Mouse (Mus musculus) kidney, postnatal 4 days (tissue): Measurements from ENCODE around the gene Cyb5d1.
A peak's percentile ranks its signal among the peaks of the same experiment; 100 is the strongest.

Experiments
- DNase-seq, 2 experiments: peaks; one replicate each; pipeline ENCODE4 v3.0.0; 2021; ENCODE audit warnings: mixed read lengths in 2 of 2

Cyb5d1 gene

DNA sequence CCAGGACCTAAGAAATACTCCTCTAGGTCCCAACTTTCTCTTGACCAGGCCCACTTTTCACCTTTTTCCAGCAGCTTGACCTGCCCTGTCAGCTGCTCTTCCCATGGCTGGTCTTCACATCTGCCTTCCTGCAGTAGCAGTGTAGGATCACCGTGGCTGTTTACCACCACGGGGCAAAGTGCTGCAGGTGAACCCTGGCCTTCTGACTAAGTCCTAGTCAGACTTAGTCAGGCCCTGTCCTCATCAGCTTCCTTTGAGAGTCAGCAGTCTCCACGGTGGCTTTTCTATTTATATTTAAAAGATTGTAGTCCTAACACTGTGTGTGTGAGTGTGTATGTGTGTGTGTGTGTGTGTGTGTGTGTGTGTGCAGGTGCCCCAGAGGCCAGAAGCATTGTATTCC, 17.7 kb downstream of the Cyb5d1 start:
- DNase-seq: peak in 1 of 2 experiments; percentile 49

DNA sequence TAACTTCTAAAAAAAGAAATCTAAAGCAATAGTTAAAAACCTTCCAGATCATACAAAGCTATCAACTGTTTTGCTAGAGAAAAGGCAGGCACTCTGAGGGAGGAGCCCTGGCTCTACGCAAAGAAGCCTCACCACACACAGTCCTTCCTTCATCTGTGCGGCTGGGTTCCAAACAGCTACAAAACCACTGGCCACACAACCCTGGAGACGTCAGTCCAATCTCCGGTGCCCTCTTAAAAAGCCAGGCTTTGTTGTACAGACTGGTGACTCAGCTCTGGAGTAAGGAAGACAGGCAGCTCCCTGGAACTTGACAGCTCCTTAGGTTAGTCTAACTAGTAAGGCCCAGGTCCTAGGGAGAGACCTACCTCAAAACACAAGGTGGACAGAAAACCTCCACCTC, 19.8 kb downstream of the Cyb5d1 start:
- DNase-seq: no peak

- no peak for DNase-seq
Measured at GRCm38 (mm10) chr11:69373223-69373965, 22.0 kb downstream of the Cyb5d1 start.

DNA sequence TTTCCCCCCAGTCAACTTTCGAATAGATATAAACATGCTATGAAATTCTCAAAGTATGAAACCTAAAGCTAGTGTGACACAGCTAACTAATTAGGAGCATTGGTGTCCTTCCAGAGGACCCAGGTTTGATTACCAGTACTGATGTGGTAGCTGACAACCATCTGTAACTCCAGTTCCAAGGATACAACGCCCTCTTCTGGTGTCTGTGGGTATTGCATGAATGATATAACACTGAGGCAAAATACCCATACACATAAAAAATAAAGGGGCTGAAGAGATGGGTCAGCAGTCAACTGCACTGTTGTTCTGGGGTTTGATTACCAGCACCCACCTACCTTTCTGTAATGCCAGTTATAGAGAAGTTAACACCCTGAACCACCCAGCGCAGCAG, 22.7 kb downstream of the Cyb5d1 start:
- DNase-seq: no peak

DNA sequence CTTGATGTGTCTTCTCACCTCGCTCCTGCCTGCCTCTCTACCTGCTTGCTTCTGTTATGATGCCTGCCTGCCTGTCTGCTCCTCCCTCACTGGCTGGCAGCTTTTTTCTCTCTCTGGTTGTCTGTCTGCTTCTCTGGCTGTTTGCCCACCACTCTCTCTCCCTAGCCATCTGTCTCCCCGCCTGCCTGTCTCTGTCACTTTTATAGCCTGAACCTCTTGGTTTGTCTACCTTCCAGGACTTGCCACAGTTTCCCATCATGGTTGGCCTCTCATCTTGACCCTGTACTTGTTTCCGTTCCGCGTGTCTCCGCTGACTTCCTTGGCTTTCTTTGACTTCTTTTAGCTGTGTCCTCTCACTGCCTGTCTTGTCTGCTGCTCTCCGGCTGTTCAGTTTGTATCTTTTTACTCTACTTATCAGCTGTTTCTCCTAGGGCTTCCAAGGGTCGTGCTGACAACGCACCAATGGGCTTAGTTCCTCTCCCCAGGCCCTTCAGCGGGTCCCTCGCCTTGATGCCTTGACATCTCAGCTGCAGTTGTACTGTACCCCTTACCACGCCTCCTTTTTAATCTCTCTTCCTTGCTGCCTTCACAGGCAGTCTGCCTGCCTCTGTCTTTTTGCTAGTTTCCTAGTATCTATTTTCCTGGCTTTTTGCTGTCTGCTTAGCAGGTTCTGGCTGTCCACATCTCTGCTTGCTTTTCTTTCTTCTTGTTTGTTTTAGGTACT, 23.2 kb downstream of the Cyb5d1 start:
- peak; percentile 42 to 50 for DNase-seq

DNA sequence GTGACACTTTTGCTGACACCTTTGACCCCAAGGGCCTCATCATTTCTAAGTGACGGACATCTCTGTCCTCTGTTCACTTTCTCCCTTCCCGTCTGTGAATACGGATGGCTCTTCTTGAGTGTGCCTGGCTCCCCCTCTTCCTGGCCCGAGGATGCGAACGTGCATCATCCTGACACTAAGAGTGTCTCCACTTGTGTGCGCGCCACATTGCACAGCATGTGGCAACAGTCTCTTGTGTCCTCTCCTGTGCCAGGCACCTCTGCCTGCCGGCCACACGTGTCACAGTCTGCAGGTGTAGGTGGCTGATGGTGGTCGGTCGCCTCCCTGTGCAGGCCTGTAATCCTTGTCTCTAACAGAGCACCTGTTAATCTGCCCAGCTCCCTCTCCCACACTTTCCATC, 23.8 kb downstream of the Cyb5d1 start:
- DNase-seq: peak in 1 of 2 experiments; percentile 27

- no peak for DNase-seq
Measured at GRCm38 (mm10) chr11:69370817-69371215, 24.6 kb downstream of the Cyb5d1 start.

- no peak for DNase-seq
Measured at GRCm38 (mm10) chr11:69369990-69370816, 25.2 kb downstream of the Cyb5d1 start.

GRCm38 (mm10) chr11:69369215-69369989, 26.0 kb downstream of the Cyb5d1 start, which contains the start of gene Chd3:
Chd3 (minus strand) TSS chr11:69369406.
- peak in 1 of 2 experiments; percentile 48 for DNase-seq

- peak; percentile 67 to 79 for DNase-seq
Measured at GRCm38 (mm10) chr11:69368356-69369214, 26.8 kb downstream of the Cyb5d1 start.

GRCm38 (mm10) chr11:69367616-69368355, 27.6 kb downstream of the Cyb5d1 start:
- peak; percentile 63 to 76 for DNase-seq

- peak; percentile 49 to 62 for DNase-seq
Measured at GRCm38 (mm10) chr11:69366855-69367615, 28.4 kb downstream of the Cyb5d1 start.

- peak; percentile 99 for DNase-seq
Measured at GRCm38 (mm10) chr11:69366157-69366854, 29.1 kb downstream of the Cyb5d1 start.

GRCm38 (mm10) chr11:69365722-69366121, 29.7 kb downstream of the Cyb5d1 start:
- DNase-seq: no peak

- peak; percentile 95 to 96 for DNase-seq
Measured at GRCm38 (mm10) chr11:69364910-69365309, 30.5 kb downstream of the Cyb5d1 start.

- DNase-seq: no peak
Measured at GRCm38 (mm10) chr11:69364376-69364775, 31.1 kb downstream of the Cyb5d1 start.

- DNase-seq: no peak
Measured at GRCm38 (mm10) chr11:69362479-69362878, 33.0 kb downstream of the Cyb5d1 start.

DNA sequence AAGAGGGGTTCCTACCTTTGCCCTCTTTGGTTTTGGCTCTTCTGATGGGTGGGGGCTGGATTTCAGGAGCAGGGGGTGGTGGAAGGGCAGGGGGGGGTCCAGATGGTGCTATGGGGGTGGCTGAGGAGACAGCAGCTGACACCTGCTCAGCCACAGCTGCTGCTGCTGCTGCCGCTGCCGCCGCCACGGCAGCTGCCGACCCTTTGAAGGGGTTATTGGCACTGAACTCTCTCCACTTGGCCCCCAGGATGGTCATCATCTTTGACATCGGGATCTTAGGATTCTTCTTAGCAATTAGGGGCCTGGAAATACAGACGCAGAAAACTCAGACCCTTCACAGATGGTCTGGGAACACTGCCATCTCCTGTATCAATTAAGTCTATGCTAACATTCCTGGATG, 33.4 kb downstream of the Cyb5d1 start:
- no peak for DNase-seq

- DNase-seq: no peak
Measured at GRCm38 (mm10) chr11:69357690-69358089, 37.7 kb downstream of the Cyb5d1 start.
